Mouse (Mus musculus) embryonic facial prominence, embryonic 15.5 days (tissue): ENCODE results near the gene Vmn1r122. TPM values are rescaled to one million over a fixed set of nuclear protein-coding genes. Genes with fewer than 3 reads are reported as not detected.
"Not testable (repeated sequence)": the region's sequence is repeated elsewhere in the genome, so short reads cannot be mapped to it uniquely, and the experiment has no call there.

ENCODE experiments used
- ATAC-seq: fragments of 200-750 bp; cut with Nextera tagmentation; 2 replicates; pipeline ENCODE4 v1.8.0; 2017; ENCODE audit warnings: low read depth, moderate TSS enrichment; ENCODE audit not compliant: insufficient number of reproducible peaks, low FRiP score, low TSS enrichment
- H3K27ac ChIP-seq: fragments of 300-500 bp; sonication (generic); replicated peaks from 2 replicates; pipeline ENCODE4 v1.5.1; 2015; ENCODE audit warnings: mild to moderate bottlenecking, inconsistent platforms
- H3K27me3 ChIP-seq: fragments of 300-500 bp; sonication (generic); 2 replicates; pipeline ENCODE4 v1.6.1; 2015; ENCODE audit warnings: inconsistent platforms
- H3K36me3 ChIP-seq: fragments of 300-500 bp; sonication (generic); 2 replicates; pipeline ENCODE4 v1.6.1; 2015; ENCODE audit warnings: mild to moderate bottlenecking, inconsistent platforms
- H3K4me1 ChIP-seq: fragments of 300-500 bp; sonication (generic); 2 replicates; pipeline ENCODE4 v1.6.1; 2015; ENCODE audit warnings: inconsistent platforms
- H3K4me2 ChIP-seq: fragments of 300-500 bp; sonication (generic); replicated peaks from 2 replicates; pipeline ENCODE4 v1.6.1; 2015; ENCODE audit warnings: mild to moderate bottlenecking, inconsistent platforms
- H3K4me3 ChIP-seq: fragments of 300-500 bp; sonication (generic); replicated peaks from 2 replicates; pipeline ENCODE4 v1.5.1; 2015; ENCODE audit warnings: mild to moderate bottlenecking, inconsistent platforms
- H3K9ac ChIP-seq: fragments of 300-500 bp; sonication (generic); 2 replicates; pipeline ENCODE4 v1.6.1; 2015; ENCODE audit warnings: inconsistent platforms
- H3K9me3 ChIP-seq: fragments of 300-500 bp; sonication (generic); replicated peaks from 2 replicates; pipeline ENCODE4 v1.6.1; 2016; ENCODE audit warnings: inconsistent platforms
- WGBS: fragments of 180-500 bp; shearing (Covaris S2); methylation state at CpG from one replicate; pipeline ENCODE4 v1.1.7; 2015; 5-methylcytosine and 5-hydroxymethylcytosine counted together
- polyA plus RNA-seq: library from polyadenylated mRNA; unstranded; fragments of >200 nt; fragmentation: Nextera tagmentation; extraction: Ambion mirVana; gene quantifications from 2 replicates; pipeline ENCODE4 v1.2.1, GENCODE M21; 2015

Gene Vmn1r122
- polyA plus RNA-seq: not detected in 2 replicates

DNA sequence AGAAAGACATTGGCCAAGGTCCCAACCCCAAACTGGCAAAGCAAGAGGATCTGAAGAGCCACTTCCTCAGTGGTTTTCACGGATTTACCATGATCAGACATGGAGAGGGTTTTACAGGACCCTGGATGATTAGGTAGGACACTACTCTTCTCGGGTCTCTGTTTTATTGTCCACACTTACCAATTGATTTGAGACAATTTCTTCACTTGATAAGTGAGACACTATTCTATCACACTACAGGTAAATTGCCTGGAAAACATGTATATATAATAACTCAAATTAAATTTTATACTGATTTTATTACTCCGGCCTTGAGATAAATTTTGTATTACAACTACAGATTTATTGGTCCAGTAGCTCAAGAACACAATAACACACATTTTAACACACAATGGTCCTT lies at the start of gene Vmn1r122:
Vmn1r122 (minus strand) TSS at position 101 of the 400 bp plus-strand sequence.
- H3K27ac ChIP-seq, H3K9me3 ChIP-seq, H3K4me2 ChIP-seq, H3K4me3 ChIP-seq, H3K27me3 ChIP-seq, H3K4me1 ChIP-seq, H3K36me3 ChIP-seq, H3K9ac ChIP-seq, ATAC-seq: not testable (repeated sequence)
- 48% methylated on average over 3 of the region's 3 CpGs for WGBS

DNA sequence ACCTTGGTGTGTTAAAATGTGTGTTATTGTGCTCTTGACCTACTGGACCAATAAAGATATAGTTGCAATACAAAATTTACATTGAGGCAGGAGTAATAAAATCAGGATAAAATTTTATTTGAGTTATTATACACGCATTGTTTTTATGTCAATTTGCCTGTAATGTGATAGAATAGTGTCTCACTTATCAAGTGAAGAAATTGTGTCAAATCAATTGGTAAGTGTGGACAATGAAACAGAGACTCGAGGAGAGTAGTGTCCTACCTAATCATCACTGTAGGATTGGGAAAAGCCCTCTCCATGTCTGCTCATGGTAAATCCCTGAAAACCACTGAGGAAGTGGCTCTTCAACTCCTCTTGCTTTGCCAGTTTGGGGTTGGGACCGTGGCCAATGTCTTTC lies 28.0 kb upstream of the Vmn1r122 start, which contains the start of gene Vmn1r123:
Vmn1r123 (plus strand) TSS at position 301 of the 400 bp plus-strand sequence.
- H3K4me1 ChIP-seq, H3K27ac ChIP-seq, H3K9ac ChIP-seq, ATAC-seq, H3K9me3 ChIP-seq, H3K4me3 ChIP-seq, H3K27me3 ChIP-seq, H3K36me3 ChIP-seq, H3K4me2 ChIP-seq: not testable (repeated sequence)
- 40% methylated on average over 1 of the region's 3 CpGs for WGBS

DNA sequence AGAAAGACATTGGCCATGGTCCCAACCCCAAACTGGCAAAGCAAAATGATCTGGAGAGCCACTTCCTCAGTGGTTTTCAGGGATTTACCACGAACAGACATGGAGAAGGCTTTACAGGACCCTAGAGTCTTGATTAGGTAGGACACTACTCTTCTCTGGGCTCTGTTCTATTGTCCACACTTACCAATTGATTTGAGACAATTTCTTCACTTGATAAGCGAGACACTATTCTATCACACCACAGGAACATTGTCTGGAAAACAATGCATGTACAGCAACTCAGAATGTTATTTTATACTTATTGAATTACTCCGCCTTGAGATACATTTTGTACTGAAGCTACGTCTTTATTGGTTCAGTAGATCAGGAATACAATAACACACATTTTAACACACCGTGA lies 35.5 kb downstream of the Vmn1r122 start, which contains the start of gene Vmn1r121:
Vmn1r121 (minus strand) TSS at position 101 of the 400 bp plus-strand sequence.
- H3K36me3 ChIP-seq, H3K9me3 ChIP-seq, H3K4me2 ChIP-seq, ATAC-seq, H3K4me1 ChIP-seq, H3K4me3 ChIP-seq, H3K27me3 ChIP-seq, H3K9ac ChIP-seq, H3K27ac ChIP-seq: not testable (repeated sequence)
- 71% methylated on average over 5 of the region's 5 CpGs for WGBS

Other genes with a start within 250 kb of the Vmn1r122 start
- gene Vmn1r118, start 221.8 kb downstream of the Vmn1r122 start, polyA plus RNA-seq: not detected in 2 replicates
- not detected in 2 replicates for gene Vmn1r119, start 121.7 kb downstream of the Vmn1r122 start, polyA plus RNA-seq
- gene Vmn1r120, start 80.3 kb downstream of the Vmn1r122 start, polyA plus RNA-seq: not detected in 2 replicates
- not detected in 2 replicates for gene Vmn1r121, start 35.6 kb downstream of the Vmn1r122 start, polyA plus RNA-seq
- not detected in 2 replicates for gene Vmn1r123, start 28.1 kb upstream of the Vmn1r122 start, polyA plus RNA-seq
- gene Gm5157, start 56.3 kb upstream of the Vmn1r122 start, polyA plus RNA-seq: not detected in 2 replicates
- gene Vmn1r124, start 126.5 kb upstream of the Vmn1r122 start, polyA plus RNA-seq: not detected in 2 replicates
- gene Vmn1r125, start 138.1 kb upstream of the Vmn1r122 start, polyA plus RNA-seq: not detected in 2 replicates
- not detected in 2 replicates for gene Vmn1r126, start 167.3 kb upstream of the Vmn1r122 start, polyA plus RNA-seq
- not detected in 2 replicates for gene Vmn1r127, start 185.7 kb upstream of the Vmn1r122 start, polyA plus RNA-seq
- gene Vmn1r128, start 215.2 kb upstream of the Vmn1r122 start, polyA plus RNA-seq: not detected in 2 replicates
- not detected in 2 replicates for gene Vmn1r129, start 227.2 kb upstream of the Vmn1r122 start, polyA plus RNA-seq